Mouse (Mus musculus) forebrain, embryonic 16.5 days (tissue): ENCODE results near the gene Timp2. TPM values are rescaled to one million over a fixed set of nuclear protein-coding genes. Genes with fewer than 3 reads are reported as not detected.

Experiments
- ATAC-seq: fragments of 200-750 bp; cut with Nextera tagmentation; 2 replicates; pipeline ENCODE4 v1.8.0; 2017; ENCODE audit warnings: mild to moderate bottlenecking, moderate library complexity
- H3K27ac ChIP-seq: fragments of 300-500 bp; sonication (generic); 2 replicates; pipeline ENCODE4 v1.5.1; 2014; ENCODE audit warnings: low read length, control low read depth
- H3K27me3 ChIP-seq: fragments of 300-500 bp; sonication (generic); replicated peaks from 2 replicates; pipeline ENCODE4 v1.6.1; 2014; ENCODE audit warnings: low read length; ENCODE audit not compliant: control insufficient read depth, insufficient read depth
- H3K36me3 ChIP-seq: fragments of 300-500 bp; sonication (generic); 2 replicates; pipeline ENCODE4 v1.6.1; 2014; ENCODE audit not compliant: control insufficient read depth, insufficient read depth
- H3K4me1 ChIP-seq: fragments of 300-500 bp; sonication (generic); replicated peaks from 2 replicates; pipeline ENCODE4 v1.6.1; 2014; ENCODE audit warnings: low read length; ENCODE audit not compliant: control insufficient read depth, insufficient read depth
- H3K4me2 ChIP-seq: fragments of 300-500 bp; sonication (generic); 2 replicates; pipeline ENCODE4 v1.6.1; 2014; ENCODE audit warnings: mild to moderate bottlenecking, low read length, control low read depth
- H3K4me3 ChIP-seq: fragments of 300-500 bp; sonication (generic); replicated peaks from 2 replicates; pipeline ENCODE4 v1.5.1; 2014; ENCODE audit warnings: mild to moderate bottlenecking, low read length, control low read depth
- H3K9ac ChIP-seq: fragments of 300-500 bp; sonication (generic); replicated peaks from 2 replicates; pipeline ENCODE4 v1.6.1; 2014; ENCODE audit warnings: low read depth, low read length, control low read depth
- H3K9me3 ChIP-seq: fragments of 300-500 bp; sonication (generic); 2 replicates; pipeline ENCODE4 v1.6.1; 2016; ENCODE audit warnings: low read length; ENCODE audit not compliant: control insufficient read depth
- WGBS: fragments of 180-500 bp; shearing (Covaris S2); extraction: QIAGEN DNeasy Blood & Tissue Kit; methylation state at CpG from one replicate; pipeline ENCODE4 v1.1.7; 2014; 5-methylcytosine and 5-hydroxymethylcytosine counted together
- polyA plus RNA-seq: library from polyadenylated mRNA; unstranded; fragments of >200 nt; fragmentation: Nextera tagmentation; extraction: Ambion mirVana; gene quantifications from 2 replicates; pipeline ENCODE4 v1.2.1, GENCODE M21; 2015

The Timp2 gene
- polyA plus RNA-seq, 1 experiment from 2014 or later: 79.8 TPM

DNA sequence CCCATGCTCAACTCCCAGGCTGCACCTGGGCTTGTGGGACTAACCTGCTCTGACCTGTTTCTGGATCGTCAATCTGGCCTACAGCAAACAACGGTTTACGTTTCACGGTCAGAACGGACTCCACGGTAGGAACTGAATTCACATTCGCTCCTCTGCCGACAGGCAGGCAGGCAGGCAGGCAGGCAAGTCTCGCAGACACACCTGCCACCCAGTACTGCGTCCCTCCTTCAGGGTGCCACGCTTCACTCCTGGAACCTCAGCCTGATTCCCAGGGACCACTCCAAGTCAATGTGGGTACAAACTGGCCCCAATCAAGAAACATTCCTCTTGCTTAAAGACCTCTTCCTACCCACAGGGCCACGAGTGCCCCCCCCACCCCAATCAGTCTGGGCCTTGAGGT is 7.6 kb downstream of the Timp2 start:
- H3K36me3 ChIP-seq: no peaks in the 10 kb centered on the region
- peaks cover 26% of the 10 kb centered on the region for H3K4me1 ChIP-seq
- 90% methylated on average over 12 of the region's 12 CpGs for WGBS
- no peak for ATAC-seq
- H3K27ac ChIP-seq: no peak overlapping the region
- H3K9me3 ChIP-seq: no peaks in the 10 kb centered on the region
- no peak overlapping the region for H3K9ac ChIP-seq
- H3K4me3 ChIP-seq: no peak overlapping the region
- no peaks in the 10 kb centered on the region for H3K27me3 ChIP-seq
- H3K4me2 ChIP-seq: no peak overlapping the region

DNA sequence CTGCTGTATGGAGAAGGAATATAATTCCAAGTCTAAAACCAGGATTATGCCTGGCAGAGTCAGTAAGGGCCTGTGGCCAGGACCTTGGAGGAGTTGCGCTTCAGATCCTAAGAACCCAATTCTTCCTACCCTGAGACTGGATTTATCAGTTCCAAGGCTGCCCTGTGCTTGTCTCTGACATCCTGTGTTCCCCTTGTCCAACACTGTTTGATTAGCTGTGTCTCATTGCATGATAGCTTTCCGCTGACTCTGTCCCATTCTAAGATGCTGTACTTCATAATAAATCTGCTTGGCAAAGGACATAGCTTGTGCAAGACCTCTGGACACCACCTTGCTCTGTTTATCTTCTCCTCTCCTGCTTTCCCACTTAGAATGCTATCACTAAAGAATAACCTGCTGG is 8.1 kb downstream of the Timp2 start:
- H3K4me1 ChIP-seq: peaks cover 25% of the 10 kb centered on the region
- H3K36me3 ChIP-seq: no peaks in the 10 kb centered on the region
- H3K4me2 ChIP-seq: no peak overlapping the region
- H3K9me3 ChIP-seq: no peaks in the 10 kb centered on the region
- ATAC-seq: no peak
- no peak overlapping the region for H3K4me3 ChIP-seq
- 88% methylated on average over 2 of the region's 2 CpGs for WGBS
- H3K27me3 ChIP-seq: no peaks in the 10 kb centered on the region
- H3K27ac ChIP-seq: no peak overlapping the region
- no peak overlapping the region for H3K9ac ChIP-seq

DNA sequence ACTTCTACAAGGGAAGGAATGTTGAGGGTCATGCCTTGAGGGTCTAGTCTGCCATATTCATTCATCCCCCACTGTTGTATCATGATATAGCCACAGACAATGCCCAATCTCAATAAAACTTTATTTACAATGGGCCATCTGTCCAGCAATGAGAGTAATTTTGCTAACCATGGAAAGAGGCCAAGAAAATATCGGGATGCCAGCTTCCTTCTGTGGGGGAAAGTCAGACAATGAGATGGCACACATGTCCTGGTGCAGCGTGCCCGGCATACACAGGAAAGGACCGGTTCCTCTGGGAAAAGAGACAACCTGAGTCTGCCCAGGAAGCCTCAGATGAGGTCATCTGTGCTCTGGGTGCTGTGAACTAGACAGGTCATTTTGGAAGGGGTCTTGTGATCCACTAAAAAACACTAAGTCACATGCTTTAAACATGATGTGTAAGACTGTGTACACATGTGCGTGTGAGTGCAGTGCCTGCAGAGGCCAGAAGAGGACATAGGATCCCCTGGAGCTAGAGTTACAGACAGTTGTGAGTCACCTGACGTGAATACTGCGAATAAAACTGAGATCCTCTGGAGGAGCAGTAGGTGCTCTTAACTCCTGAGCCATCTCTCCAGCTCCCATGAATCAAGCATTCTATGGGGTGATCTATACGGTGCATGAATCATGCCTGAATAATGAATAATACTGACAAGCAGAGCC is 9.0 kb downstream of the Timp2 start:
- Histone ChIP-seq H3K4me2 (no peak overlapping the region), H3K36me3 (no peaks in the 10 kb centered on the region), H3K9ac (no peak overlapping the region), H3K27me3 (no peaks in the 10 kb centered on the region), H3K4me1 (peaks cover 26% of the 10 kb centered on the region), H3K9me3 (no peaks in the 10 kb centered on the region), H3K27ac (no peak overlapping the region), H3K4me3 (no peak overlapping the region)
- 72% methylated on average over 8 of the region's 8 CpGs for WGBS
- ATAC-seq: no peak

DNA sequence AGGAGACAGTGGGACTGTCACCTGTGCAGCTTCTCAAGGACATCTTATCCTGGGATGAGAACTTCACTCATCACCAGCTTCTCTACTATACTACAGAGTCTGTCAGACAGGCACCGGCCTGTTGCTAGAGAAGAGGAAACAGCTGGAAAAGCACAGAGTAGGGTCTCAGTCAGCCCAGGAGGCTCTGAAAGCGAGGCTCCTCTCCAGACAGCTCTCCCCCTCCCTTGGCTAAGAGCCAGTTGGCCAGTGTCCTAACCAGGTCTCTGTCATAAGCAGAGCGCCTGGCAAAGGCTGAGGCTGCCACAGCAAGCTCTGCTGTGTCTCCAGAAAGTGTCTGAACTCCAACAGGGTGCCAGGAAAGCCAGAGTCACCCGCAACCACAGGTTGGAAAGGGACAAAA is 9.8 kb downstream of the Timp2 start:
- 44% methylated on average over 4 of the region's 4 CpGs for WGBS
- Histone ChIP-seq H3K9ac (no peak overlapping the region), H3K36me3 (no peaks in the 10 kb centered on the region), H3K27ac (no peak overlapping the region), H3K9me3 (no peaks in the 10 kb centered on the region), H3K4me2 (no peak overlapping the region), H3K4me3 (no peak overlapping the region), H3K27me3 (no peaks in the 10 kb centered on the region), H3K4me1 (peaks cover 26% of the 10 kb centered on the region)
- peak; percentile 38 for ATAC-seq

DNA sequence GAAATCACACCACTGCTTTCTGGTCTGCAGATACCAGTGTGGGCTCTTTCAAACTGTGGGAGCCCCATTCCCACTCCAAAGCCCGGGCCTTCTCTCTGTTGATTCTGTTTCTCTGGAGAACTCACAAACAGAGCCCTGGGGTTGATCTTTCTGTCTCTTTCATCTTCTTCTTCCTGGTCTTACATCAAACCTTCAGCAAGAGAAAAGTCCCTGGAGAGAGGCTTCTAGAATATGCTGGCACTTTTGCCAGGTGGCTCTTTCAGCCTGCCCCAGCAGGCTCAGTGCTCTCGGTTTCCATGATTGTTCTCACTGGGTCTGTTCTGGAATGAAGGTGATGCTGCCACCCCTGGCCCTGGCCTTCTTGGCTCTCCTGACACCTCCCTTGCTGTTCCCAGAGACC is 11.9 kb downstream of the Timp2 start:
- WGBS: 74% methylated on average over 2 of the region's 2 CpGs
- H3K4me1 ChIP-seq: peaks cover 26% of the 10 kb centered on the region
- H3K9me3 ChIP-seq: no peaks in the 10 kb centered on the region
- no peaks in the 10 kb centered on the region for H3K27me3 ChIP-seq
- no peak overlapping the region for H3K4me2 ChIP-seq
- ATAC-seq: no peak
- H3K9ac ChIP-seq: no peak overlapping the region
- no peak overlapping the region for H3K4me3 ChIP-seq
- no peaks in the 10 kb centered on the region for H3K36me3 ChIP-seq
- no peak overlapping the region for H3K27ac ChIP-seq

DNA sequence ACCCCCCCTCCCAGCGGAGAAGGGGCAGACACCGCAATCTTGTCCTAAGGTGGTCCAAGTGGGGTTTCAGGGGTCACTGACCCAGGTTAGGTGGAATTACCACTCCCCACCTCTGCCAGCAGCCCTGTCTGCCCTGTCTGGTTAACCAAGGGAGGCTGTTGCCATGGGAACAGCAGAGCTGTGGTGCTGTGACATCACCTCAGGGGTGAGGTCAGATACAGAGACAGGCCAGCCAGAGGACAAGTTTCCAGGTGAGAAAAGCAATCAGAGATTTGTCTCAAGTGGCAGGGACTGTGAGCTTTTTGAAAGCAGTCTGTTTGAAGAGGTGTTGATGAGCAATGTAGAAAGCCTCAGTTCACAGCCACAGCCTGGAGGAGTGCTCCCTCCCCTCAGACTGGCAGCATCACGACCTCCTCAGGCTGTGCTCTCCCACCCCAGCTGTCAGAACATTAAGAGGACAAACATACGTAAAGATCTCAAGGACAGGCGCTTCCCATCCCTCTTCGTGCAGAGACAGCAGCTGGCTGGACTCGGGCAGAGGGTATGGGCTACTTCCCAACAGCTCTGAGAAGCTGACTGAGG is 13.0 kb downstream of the Timp2 start, which contains the start of gene Cep295nl:
Gene Cep295nl, minus strand, starts transcription at position 101 of the 582 bp plus-strand sequence.
- Histone ChIP-seq H3K4me3 (no peak within 1 kb of the TSS), H3K36me3 (no peaks in the 10 kb centered on the region), H3K4me2 (no peak within 1 kb of the TSS), H3K9ac (no peak within 1 kb of the TSS), H3K4me1 (peaks cover 26% of the 10 kb centered on the region), H3K27ac (peak within 1 kb of the TSS; percentile 5; the same call in 1 of the 2 replicates), H3K9me3 (no peaks in the 10 kb centered on the region), H3K27me3 (no peaks in the 10 kb centered on the region)
- WGBS: 35% methylated on average over 7 of the region's 7 CpGs
- 0 out of 2 replicates have a peak, but pooled peaks have one; percentile 15 for ATAC-seq

DNA sequence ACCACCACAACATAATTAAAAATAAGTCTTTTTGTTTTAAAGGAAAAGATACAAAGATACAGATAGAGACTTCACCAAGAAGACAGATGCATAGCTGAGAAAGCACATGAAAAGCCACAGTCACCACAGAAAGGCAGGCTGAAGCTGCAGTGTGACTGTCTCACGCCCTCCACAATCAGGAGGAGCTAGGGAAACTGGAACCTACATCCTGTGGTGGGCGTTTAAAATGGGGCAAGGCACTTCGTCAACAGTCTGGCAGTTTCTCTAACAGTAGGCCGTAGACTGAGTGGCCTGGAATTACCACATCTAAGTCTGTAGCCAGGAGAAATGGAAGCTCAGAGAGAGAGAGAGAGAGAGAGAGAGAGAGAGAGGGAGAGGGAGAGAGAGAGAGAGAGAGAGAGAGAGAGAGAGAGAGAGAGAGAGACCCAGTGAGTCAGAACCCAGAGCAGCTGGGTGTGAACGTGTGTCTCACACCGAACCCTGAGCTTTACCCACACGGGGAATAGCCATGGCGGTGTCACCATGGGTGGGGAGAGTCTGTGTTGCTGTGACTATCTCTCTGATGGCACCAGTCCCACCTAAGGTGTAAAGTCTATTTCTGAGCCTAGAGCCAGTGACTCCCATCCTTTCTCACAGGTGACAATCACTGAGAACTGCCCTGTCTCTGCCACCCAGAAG is 17.9 kb downstream of the Timp2 start:
- Histone ChIP-seq H3K27me3 (no peaks in the 10 kb centered on the region), H3K9me3 (no peaks in the 10 kb centered on the region), H3K4me3 (no peak overlapping the region), H3K36me3 (no peaks in the 10 kb centered on the region), H3K4me2 (no peak overlapping the region), H3K9ac (no peak overlapping the region), H3K4me1 (peaks cover 9% of the 10 kb centered on the region), H3K27ac (no peak overlapping the region)
- ATAC-seq: no peak
- 90% methylated on average over 8 of the region's 8 CpGs for whole genome bisulfite sequencing

DNA sequence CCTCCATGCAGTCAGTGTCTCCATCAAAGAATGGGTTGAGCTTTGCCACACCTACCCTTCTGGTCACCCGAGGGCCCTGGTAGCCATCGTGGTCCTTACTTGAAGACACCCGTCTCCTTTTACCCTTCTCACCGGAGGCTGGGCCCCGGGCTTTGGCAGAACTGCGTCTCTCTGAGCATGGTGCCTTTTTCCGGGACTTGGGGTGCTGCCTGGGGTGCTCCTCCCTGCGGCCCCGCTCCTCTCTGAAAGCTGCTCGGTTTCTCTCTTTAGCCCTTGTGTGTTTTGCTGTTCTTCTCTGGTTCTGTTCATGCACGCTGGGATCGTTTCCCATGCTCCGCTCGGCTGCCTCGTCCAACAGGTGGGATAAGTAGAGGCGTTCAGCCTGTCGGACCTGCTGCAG is 22.1 kb downstream of the Timp2 start:
- Histone ChIP-seq H3K4me2 (no peak overlapping the region), H3K36me3 (no peaks in the 10 kb centered on the region), H3K4me1 (peaks cover under 1% of the 10 kb centered on the region), H3K9ac (no peak overlapping the region), H3K9me3 (no peaks in the 10 kb centered on the region), H3K27me3 (no peaks in the 10 kb centered on the region), H3K4me3 (no peak overlapping the region), H3K27ac (no peak overlapping the region)
- 93% methylated on average over 17 of the region's 17 CpGs for WGBS
- no peak for ATAC-seq

DNA sequence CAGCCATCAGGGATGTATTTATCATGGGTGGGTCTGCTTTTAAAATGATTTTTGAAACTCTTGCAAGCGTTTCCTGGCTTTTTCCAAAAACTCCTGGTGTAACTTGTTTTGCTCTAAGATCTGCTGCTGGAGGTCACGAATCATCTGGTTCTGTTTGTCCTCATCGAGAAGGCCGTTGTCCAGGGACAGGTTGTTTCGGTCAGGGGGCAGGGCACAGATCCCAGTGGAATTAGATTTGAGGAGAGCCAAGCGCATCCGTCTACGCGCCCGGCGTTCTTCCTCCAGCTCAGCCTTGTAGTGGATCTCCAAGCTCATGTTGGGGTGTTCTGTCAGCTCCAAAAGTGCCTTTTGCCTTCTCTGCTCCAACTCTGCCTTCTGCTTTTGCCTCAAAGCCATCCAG is 23.2 kb downstream of the Timp2 start:
- H3K9me3 ChIP-seq: no peaks in the 10 kb centered on the region
- H3K9ac ChIP-seq: no peak overlapping the region
- H3K4me1 ChIP-seq: peaks cover 11% of the 10 kb centered on the region
- ATAC-seq: no peak
- no peak overlapping the region for H3K27ac ChIP-seq
- no peaks in the 10 kb centered on the region for H3K36me3 ChIP-seq
- WGBS: 94% methylated on average over 11 of the region's 11 CpGs
- no peak overlapping the region for H3K4me3 ChIP-seq
- no peaks in the 10 kb centered on the region for H3K27me3 ChIP-seq
- no peak overlapping the region for H3K4me2 ChIP-seq
